In genomic region chr6:71002656-71003055, GRCm38 (mm10) we compare ENCODE assay signal across 23 mouse cellular contexts. TPM values are rescaled to one million over a fixed set of nuclear protein-coding genes. Genes with fewer than 3 reads are reported as not detected.
"Had no signal": no experiment of that assay in that cellular context is flagged by ENCODE, and none has a peak within 500 bp of the region (broad histone marks: within the 10 kb centered on the region; RNA-seq: fewer than 3 reads in every experiment).

No protein-coding gene starts in this region.

- H3K4me1 ChIP-seq: neural tube, embryonic 13.5 days; neural tube, embryonic 15.5 days; stomach, embryonic 15.5 days had no signal

- H3K4me2 ChIP-seq: neural tube, embryonic 13.5 days; neural tube, embryonic 15.5 days; stomach, embryonic 15.5 days had no signal

- H3K9me3 ChIP-seq: neural tube, embryonic 13.5 days; neural tube, embryonic 15.5 days; stomach, embryonic 15.5 days had no signal

- H3K4me3 ChIP-seq: neural tube, embryonic 13.5 days; neural tube, embryonic 15.5 days; stomach, embryonic 15.5 days had no signal

- H3K27me3 ChIP-seq: neural tube, embryonic 13.5 days; neural tube, embryonic 15.5 days; stomach, embryonic 15.5 days had no signal

- DNase-seq: retina, postnatal 1 day; right cerebral cortex, adult 18-20 months; right cerebral cortex, postnatal 14 days; right cerebral cortex, postnatal 25 days; right cerebral cortex, postnatal 4 days; spleen, adult 18-20 months; thymus, adult 18-20 months; thymus, adult 2 months; thymus, postnatal 14 days; thymus, postnatal 25 days; thymus, postnatal 36 days; thymus, postnatal 4 days had no signal

- H3K36me3 ChIP-seq: neural tube, embryonic 13.5 days; neural tube, embryonic 15.5 days; stomach, embryonic 15.5 days had no signal

- H3K9ac ChIP-seq: neural tube, embryonic 13.5 days; neural tube, embryonic 15.5 days; stomach, embryonic 15.5 days had no signal

- H3K27ac ChIP-seq: neural tube, embryonic 13.5 days; neural tube, embryonic 15.5 days; stomach, embryonic 15.5 days; stomach, postnatal 0 days had no signal

RNA-seq across cellular contexts. Expression of gene Foxi3, which starts 46.3 kb away (rescaled TPM):
- polyA plus RNA-seq: neural tube, embryonic 13.5 days; neural tube, embryonic 14.5 days; neural tube, embryonic 15.5 days; small intestine, adult 2 months; spleen, adult 2 months; stomach, embryonic 14.5 days; stomach, embryonic 15.5 days; stomach, embryonic 16.5 days; stomach, postnatal 0 days; thymus, postnatal 0 days; urinary bladder, adult 2 months had no signal
